Mouse (Mus musculus): ENCODE measurements around the gene Bicd2.

Bicd2 gene

GRCm38 (mm10) chr13:49341012-49341830 lies at the start of gene Bicd2:
TSS of gene Bicd2 (plus strand) at chr13:49341585.
- DNase-seq (ENCODE audit: low spot score) = peak; percentile 88

GRCm38 (mm10) chr13:49291949-49292348 lies 49.4 kb upstream of the Bicd2 start:
- DNase-seq (ENCODE audit: low spot score) = no peak

GRCm38 (mm10) chr13:49294108-49294507 lies 47.3 kb upstream of the Bicd2 start:
- no peak for DNase-seq (ENCODE audit: low spot score)

DNA sequence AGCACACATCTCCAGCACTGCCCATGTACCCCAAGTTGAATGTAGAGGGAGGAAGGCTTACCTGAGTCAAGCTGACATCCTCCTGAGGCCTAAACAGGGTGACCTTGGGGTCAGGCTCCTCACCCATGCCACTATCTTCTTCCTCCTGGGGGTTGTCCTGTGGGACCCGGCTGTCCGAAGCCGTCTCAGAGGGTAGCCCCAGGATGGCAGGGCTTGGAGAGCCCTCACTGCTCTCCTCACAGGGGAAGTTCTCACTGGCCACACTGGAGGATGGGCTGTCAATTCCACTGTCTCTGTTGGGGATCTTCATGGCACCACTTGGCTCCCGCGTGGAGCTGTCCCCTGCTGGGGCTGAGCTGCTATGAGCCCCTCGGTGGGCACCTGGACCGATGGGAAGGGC lies 45.1 kb upstream of the Bicd2 start:
- DNase-seq (ENCODE audit: low spot score) = no peak

DNA sequence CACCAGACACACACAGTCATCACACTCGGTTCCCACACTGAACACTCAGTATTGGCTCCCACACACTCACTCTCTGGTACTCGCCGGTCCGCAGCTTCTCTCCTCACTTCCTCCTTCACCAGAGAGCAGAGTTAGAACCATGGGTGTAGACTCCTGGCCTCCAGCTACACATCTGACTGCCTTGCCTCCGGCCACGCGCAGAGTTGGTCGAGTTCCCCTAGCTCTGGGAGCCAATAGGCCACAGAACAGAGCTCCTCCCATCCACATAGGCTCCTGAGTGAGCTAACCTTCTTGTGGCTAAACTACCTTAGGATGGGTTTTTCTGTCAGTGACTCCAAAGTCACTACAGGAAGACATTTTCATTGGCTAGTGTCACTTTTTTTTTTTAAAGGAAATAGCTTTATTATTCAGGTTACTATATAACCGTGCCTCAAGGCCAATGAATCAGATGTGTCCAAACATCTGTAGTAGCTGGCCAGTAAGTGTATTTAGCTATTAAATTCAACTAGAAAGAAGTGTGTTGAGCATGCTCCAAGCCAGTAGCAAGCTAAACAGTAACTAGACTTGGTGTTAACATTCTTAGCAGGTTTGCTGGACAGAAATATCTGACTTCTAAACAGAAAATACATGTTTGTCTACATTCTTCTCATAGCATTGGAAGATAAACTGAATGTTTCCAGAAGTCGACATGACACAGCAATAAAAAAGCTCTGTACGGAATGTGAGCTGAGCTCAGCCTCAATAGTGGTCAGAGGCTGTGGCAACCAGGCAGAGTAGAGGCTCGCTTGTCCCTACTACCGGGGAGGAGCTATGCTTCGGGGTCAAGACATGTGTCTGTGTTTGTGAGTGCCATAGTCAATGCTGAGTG lies 42.6 kb upstream of the Bicd2 start:
- DNase-seq (ENCODE audit: low spot score) = no peak

- DNase-seq (ENCODE audit: low spot score) = no peak
These were observed 40.6 kb upstream of the Bicd2 start for GRCm38 (mm10) chr13:49300771-49301170.

DNA sequence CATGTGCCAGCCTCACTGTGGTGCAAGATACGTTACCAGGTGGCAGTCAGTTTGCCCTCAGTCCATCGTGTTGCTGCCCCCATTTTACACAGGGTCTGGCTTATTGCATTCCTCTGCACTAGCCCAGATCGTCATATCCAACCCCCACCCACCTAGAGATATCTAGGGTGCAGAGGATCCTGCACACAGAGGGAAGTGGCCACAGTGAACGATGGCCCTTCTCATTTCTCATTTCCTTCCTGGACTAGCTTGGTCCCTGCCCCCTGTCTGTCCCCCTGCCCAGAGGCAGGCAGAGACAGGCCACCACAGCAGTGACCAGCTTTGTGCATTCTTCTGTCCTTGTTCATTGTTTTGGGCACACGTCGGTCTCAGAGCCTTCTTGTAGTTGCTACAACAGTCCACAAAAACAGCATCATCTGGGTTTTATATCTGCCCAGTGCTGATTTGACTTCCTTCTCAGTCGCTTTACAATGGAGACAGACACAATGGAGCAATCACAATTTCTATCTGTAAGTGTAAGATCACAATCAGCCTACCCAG lies 34.5 kb upstream of the Bicd2 start:
- DNase-seq (ENCODE audit: low spot score) = no peak

GRCm38 (mm10) chr13:49307311-49307969 lies 33.9 kb upstream of the Bicd2 start:
- DNase-seq (ENCODE audit: low spot score) = no peak

DNA sequence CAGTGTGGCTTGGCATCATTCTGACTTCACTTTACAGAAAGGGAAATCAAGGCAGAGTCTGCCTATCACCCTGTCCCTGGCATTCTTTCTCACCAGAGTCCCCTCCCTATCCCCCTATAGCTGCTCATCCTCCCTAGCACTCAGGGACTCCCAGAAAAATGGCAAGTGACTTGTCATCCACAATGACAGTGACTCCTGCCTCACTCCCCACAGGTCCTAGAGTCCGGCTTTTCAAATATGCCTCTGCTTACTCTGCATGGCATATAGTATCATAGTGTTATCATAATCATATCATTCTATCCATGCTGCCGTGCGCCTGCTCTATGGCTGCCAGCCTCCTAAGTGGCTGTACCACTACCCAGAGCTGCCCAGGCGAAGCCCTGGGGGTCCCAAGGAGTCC lies 33.2 kb upstream of the Bicd2 start:
- DNase-seq (ENCODE audit: low spot score) = no peak

DNA sequence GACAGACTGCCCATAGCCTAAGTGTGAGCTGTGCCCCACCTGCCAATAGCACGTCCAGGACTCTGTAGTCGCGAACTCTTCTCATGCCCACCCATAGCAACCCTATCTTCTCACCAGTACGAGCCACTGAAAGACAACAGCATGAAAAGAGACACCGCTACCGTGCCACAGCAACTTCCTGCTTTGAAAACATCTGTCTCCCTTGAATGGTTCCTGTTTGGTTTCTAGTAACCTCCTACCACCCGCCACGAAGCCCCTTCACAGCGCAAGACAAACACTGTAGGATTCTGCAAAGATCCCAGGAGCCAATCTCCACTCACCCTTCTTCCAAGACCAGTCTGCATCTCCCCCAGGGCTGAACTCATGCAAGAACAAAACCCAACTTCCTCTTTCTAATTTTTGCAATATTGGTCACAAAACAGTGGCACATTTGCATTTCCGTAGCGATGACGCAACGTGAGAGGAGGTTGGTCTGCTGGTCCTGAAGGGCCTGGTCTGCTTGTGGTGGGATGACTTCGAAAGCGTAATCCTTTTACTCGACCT lies 32.5 kb upstream of the Bicd2 start:
- no peak for DNase-seq (ENCODE audit: low spot score)

- no peak for DNase-seq (ENCODE audit: low spot score)
These were observed 31.9 kb upstream of the Bicd2 start for GRCm38 (mm10) chr13:49309501-49309900.

- no peak for DNase-seq (ENCODE audit: low spot score)
These were observed 29.7 kb upstream of the Bicd2 start for GRCm38 (mm10) chr13:49311642-49312041.

- no peak for DNase-seq (ENCODE audit: low spot score)
These were observed 24.8 kb upstream of the Bicd2 start for GRCm38 (mm10) chr13:49316386-49317162.

- DNase-seq (ENCODE audit: low spot score) = no peak
These were observed 23.9 kb upstream of the Bicd2 start for GRCm38 (mm10) chr13:49317508-49317907.

GRCm38 (mm10) chr13:49317914-49318313 lies 23.5 kb upstream of the Bicd2 start:
- no peak for DNase-seq (ENCODE audit: low spot score)

DNA sequence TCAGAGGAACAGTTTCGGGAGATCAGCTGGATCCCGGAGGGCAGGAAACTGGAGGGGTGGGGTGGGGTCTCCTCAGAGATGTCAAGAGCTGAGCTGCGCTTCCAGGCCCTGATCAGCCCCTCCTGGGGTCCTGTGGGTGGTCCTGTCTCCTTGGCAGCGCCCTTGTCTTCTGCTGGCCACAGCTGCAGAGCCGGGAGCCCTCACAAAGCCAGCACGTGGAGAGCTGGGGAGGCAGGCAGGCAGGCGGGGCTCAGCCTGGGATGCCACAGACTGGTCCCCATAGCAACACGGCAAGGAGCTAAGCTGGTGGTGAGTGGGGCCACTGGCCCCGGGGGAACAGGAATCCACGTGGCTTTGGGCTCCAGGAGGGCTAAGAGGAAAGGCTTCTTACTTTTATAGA lies 21.3 kb upstream of the Bicd2 start, which contains the start of gene Fgd3:
TSS of gene Fgd3 (minus strand) at position 272 of the 400 bp plus-strand sequence.
- DNase-seq (ENCODE audit: low spot score) = no peak

GRCm38 (mm10) chr13:49320514-49320913 lies 20.9 kb upstream of the Bicd2 start:
- no peak for DNase-seq (ENCODE audit: low spot score)

GRCm38 (mm10) chr13:49321452-49321851 lies 19.9 kb upstream of the Bicd2 start:
- no peak for DNase-seq (ENCODE audit: low spot score)

GRCm38 (mm10) chr13:49322169-49322568 lies 19.2 kb upstream of the Bicd2 start:
- DNase-seq (ENCODE audit: low spot score) = no peak

DNA sequence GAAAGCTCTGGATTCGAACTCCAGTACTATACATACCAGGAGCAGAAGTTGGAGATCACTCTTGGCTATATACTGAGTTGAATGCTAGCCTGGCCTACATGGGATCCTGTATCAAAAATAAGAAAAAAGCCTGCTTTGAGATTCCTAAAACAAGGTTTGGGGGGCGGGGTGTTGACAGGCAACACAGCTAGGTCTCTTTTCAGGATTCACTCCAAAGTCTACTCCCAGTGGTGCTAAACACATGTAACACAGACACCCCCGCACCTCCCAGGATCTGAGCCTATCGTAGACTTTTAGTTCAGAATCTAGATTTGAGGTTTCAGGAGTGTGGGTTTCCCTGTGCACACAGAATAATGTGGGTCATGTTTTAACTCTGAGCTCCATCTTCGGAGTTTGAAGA lies 18.6 kb upstream of the Bicd2 start:
- no peak for DNase-seq (ENCODE audit: low spot score)

GRCm38 (mm10) chr13:49324871-49325270 lies 16.5 kb upstream of the Bicd2 start:
- DNase-seq (ENCODE audit: low spot score) = no peak

Measured in urinary bladder, postnatal 10 days (tissue).